Mouse (Mus musculus) kidney, adult 9 months (tissue): ENCODE data around the gene C2.
"Not testable (repeated sequence)": the region's sequence is repeated elsewhere in the genome, so short reads cannot be mapped to it uniquely, and the experiment has no call there.

Source experiments
- DNase-seq: peaks from one replicate; pipeline ENCODE4 v3.0.0; 2022

C2 gene

GRCm38 (mm10) chr17:34902895-34903294 is 4.8 kb upstream of the C2 start:
- DNase-seq = no peak

- DNase-seq = not testable (repeated sequence)
Observed at GRCm38 (mm10) chr17:34901948-34902347, 3.9 kb upstream of the C2 start.

- DNase-seq = not testable (repeated sequence)
Observed at GRCm38 (mm10) chr17:34900826-34901225, 2.8 kb upstream of the C2 start.

GRCm38 (mm10) chr17:34899890-34900243 is 1.8 kb upstream of the C2 start:
- DNase-seq = peak; percentile 50

DNA sequence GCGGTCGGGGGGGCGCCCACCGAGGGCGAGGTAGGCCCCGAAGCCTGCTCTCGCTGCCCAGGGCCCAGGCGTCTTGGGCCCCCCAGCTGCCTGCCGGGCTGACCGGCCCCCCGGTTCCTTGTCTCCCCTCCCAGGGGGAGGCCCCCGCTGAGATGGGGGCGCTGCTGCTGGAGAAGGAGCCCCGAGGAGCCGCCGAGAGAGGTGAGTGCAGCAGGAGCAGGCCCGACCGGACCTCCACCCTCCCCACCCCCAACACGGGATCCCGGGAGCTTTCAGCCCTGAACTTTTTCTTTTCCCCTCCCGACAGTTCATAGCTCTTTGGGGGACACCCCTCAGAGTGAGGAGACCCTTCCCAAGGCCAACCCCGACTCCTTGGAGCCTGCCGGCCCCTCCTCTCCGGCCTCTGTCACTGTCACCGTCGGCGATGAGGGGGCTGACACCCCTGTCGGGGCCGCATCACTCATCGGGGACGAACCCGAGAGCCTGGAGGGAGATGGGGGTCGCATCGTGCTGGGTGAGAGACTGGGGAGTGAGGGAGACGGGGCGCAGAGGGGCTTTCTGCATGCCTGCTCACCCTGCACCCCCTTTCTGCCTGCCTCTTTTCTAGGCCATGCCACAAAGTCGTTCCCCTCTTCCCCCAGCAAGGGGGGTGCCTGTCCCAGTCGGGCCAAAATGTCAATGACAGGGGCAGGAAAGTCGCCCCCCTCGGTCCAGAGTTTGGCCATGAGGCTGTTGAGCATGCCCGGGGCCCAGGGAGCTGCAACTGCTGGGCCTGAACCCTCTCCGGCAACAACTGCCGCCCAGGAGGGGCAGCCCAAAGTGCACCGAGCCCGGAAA is 1.2 kb upstream of the C2 start:
- DNase-seq = peak; percentile 64

DNA sequence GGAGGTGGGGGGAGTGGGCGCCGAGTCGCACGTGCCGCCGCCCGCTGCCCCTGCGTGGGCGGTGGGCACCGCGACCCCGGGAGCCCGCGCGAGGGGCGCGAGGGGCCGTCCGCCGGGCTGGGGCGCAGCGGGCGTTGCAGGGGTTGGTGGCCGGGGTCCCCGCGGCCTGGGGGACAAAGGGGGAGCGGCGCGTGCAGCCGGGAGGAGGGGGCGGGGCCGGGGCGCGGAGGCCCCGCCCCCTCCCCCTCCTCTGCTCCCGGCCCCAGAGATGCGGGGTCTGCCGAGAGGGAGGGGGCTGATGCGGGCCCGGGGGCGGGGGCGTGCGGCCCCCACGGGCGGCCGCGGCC is 614 bp upstream of the C2 start:
- no peak for DNase-seq

- DNase-seq = peak; percentile 59
Observed at GRCm38 (mm10) chr17:34897373-34898159, 499 bp downstream of the C2 start.

GRCm38 (mm10) chr17:34896366-34896765 is 1.7 kb downstream of the C2 start:
- DNase-seq = peak; percentile 28

DNA sequence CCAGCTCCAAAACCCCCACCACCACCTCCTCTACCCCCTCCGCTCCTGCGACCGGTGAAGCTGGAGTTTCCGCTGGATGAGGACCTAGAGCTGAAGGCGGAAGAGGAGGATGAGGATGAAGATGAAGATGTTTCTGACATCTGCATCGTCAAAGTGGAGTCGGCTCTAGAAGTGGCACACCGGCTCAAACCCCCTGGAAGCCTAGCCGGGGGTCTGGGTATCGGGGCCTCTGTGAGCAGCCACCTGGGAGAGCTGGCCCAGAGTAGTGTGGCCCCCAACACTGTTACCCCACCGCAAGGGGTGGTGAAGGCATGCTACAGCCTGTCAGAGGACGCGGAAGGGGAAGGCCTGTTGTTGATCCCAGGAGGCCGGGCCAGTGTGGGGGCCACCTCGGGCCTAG is 2.3 kb downstream of the C2 start:
- peak; percentile 26 for DNase-seq

- DNase-seq = peak; percentile 54
Observed at GRCm38 (mm10) chr17:34894801-34895530, 3.1 kb downstream of the C2 start.

- DNase-seq = peak; percentile 96
Observed at GRCm38 (mm10) chr17:34894074-34894597, 3.9 kb downstream of the C2 start.

DNA sequence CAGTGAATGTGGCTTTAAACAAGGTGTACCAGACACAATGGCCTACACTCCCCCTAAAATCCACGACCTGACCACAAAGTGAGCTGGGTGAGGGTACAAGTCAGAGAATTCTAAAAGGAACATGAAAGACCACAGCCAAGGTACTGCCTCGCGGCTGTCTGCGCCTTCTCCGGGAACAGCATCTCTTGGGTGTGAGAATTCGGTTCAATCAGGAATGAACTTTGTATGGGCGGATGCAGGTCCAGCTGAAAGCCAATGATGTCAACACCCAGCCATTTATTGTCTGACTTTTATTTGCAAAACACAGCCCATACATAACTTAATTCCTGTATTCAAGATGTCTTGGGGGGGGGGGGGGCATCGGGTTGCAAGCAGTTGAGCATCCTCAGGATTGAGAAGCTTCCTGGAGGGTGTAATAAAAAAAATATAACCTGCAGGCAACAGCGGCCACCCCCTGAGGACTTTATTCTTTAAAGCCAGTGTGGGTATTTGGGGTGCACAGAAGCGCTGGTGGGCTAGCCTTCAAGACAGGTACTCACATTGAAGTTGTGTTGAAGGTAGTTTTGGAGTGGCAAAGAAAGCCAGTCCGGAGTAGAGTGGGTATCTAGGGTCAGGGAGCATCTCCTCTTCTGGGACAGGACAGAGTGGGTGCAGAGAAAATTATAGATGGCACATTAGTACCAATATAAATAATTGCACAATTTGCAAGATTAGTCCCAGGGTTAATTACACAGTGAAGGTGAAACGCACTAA is 4.8 kb downstream of the C2 start:
- no peak for DNase-seq

GRCm38 (mm10) chr17:34891377-34891776 is 6.7 kb downstream of the C2 start:
- no peak for DNase-seq

DNA sequence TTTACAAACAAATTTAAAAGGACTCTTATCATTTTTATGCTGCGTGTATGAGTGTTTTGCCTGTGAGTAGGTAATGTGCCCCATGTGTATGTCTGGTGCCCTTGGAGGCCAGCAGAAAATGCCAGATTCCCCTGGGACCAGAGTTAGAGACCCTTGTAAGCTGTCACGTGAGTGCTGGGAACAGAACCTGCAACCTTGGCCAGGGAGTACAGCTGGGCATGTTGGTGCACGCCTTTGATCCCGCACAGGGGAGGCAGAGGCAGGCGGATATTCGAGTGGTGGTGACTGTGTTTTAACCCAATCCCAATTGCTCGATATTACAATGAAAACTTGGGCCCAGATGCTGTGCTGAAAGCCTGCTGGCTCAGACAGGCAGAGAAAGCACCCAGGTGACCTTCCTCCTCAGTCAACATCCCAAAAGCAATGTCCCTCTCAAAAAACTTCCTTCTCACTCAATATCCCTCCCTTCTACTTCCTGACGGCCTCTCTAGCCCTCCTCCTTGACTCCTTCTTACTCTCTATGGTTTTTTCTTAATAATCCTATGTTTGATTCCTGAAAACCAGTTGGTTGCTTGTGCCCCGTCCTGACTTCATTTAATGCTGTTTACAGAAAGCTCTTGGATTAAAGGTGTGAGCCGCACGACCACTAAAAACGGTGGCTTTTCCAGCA is 7.9 kb downstream of the C2 start:
- no peak for DNase-seq

DNA sequence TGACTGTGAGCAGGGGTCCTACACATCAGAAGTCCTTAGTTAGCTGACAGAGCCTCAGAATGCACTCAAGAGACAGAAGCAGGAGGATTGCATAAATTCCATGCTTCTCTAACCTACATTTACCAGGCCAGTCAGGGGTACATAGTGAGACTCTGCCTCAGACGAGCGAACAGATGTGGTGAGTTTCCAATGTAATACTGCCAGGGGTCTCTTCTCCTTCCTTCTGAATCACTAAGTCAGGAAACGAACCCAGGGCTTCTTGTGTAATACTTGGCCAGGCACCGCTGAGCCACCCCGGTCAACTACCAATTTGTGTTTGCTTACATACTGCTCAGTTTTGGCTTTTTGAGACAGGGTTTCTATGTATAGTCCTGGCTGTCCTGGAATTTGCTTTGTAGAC is 10.1 kb downstream of the C2 start:
- no peak for DNase-seq

DNA sequence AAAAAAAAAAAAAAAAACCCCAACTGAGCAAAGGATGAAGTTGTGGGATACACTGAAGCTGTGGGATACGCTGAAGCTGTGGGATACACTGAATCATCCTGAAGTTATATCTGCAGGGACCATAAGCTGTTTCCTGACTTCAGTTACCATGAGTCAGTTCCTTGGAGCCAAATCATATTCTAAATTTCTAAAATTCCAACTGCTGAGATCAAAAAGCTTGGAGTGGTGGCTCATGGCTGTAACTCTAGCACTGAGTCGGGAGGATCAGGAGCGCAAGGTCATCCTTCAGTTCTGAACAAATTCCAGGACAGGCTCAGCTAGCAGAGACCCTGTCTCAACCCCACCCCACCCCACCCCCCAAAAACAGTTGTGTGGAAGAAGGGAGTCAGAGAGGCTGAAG is 12.4 kb downstream of the C2 start:
- DNase-seq = no peak

DNA sequence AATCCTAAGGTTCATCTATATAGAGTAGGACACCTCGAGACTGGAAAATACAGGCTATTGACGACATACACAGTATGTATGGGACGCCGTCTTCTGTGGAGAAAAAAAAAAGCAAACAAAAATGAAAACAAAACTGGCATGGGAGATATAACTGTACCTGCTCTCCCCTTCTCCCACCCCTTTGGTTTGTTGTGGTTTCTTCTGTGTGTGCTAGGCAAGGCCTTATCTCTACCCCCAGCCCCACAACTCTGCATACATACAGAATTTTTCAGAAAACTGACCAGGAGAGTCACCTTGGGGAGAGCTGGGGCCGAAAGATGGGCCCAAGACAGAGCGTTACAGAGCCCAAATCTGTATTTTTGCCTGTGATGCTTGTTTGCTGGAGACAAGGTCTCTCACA is 13.4 kb downstream of the C2 start:
- no peak for DNase-seq

GRCm38 (mm10) chr17:34883332-34883731 is 14.7 kb downstream of the C2 start:
- DNase-seq = no peak

DNA sequence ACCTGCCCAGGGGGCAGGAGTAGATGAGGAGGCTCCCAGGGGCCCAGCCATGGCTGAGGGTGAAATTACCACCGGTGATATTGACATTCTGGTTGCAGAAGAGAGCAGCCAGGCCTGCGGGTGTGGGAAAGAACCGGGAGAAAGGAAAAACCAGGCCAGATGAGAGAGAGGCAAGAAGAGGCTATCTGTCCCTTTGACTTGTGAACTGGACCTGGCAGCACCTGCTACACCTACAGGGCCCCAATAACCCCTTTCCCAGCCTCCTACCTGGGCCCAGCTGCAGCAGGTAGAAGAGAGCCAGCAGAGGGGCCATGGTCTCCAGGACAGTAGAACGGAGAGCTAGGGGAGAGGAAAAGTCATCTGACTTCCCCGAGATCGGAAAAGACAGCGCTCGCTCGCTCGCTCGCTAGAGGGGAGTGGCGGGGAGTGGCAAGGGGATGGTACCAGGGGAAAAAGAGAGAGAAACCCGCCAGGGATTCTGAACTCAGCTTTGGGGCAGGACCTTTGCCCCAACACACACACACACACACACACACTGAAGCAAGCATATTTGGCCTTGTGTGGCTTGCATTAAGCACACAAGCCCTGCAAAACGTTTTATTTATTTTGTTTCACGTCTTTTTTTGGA is 16.3 kb downstream of the C2 start, which contains the start of gene Gm20547:
Gm20547 (minus strand) TSS at position 360 of the 628 bp plus-strand sequence.
- peak; percentile 57 for DNase-seq

DNA sequence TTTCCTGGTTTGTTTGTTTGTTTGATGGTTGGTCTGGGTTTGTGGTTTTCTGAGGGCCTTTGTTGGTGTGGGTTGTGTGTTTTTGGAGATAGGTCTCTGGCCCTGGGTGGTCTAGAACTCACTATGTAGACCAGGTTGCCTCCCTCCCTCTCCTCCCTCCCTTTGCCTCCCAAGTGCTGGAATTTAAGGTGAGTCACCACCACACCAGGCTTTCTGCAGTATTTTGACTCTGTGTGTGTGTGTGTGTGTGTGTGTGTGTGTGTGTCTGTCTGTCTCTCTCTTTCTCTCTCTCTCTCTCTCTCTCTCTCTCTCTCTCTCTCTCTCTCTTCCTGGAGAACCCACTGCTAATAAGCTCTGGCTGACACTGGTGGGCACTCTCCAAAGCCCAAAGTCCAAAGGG is 16.9 kb downstream of the C2 start:
- no peak for DNase-seq

- no peak for DNase-seq
Observed at GRCm38 (mm10) chr17:34879336-34879879, 18.7 kb downstream of the C2 start, which contains the start of gene Zbtb12. Zbtb12 (plus strand) TSS chr17:34879483.
